Mouse (Mus musculus) lung, adult 2 months (tissue): ENCODE results near the gene Slain2. TPM values are rescaled to one million over a fixed set of nuclear protein-coding genes. Genes with fewer than 3 reads are reported as not detected.
"Not testable (repeated sequence)": the region's sequence is repeated elsewhere in the genome, so short reads cannot be mapped to it uniquely, and the experiment has no call there.

Experiments
- DNase-seq: peaks from one replicate; pipeline ENCODE4 v3.0.0; 2022
- H3K4me1 ChIP-seq: fragments of 200-500 bp; 2 replicates; pipeline ENCODE4 v1.6.1; 2011; ENCODE audit warnings: low read length; ENCODE audit not compliant: control insufficient read depth, insufficient read depth
- H3K4me3 ChIP-seq: fragments of 200-500 bp; replicated peaks from 2 replicates; pipeline ENCODE3; 2011; ENCODE audit warnings: low read depth, mild to moderate bottlenecking, control low read depth, low read length; ENCODE audit errors: extremely low read depth
- CTCF ChIP-seq: fragments of 200-500 bp; IDR thresholded peaks from 2 replicates; pipeline ENCODE4 v1.5.1; 2011; ENCODE audit warnings: mild to moderate bottlenecking, low read length, control low read depth; ENCODE audit not compliant: insufficient read depth
- POLR2A ChIP-seq: fragments of 200-500 bp; IDR thresholded peaks from 2 replicates; pipeline ENCODE4 v1.6.1; 2011; ENCODE audit warnings: low read depth, mild to moderate bottlenecking, control low read depth, low read length, borderline replicate concordance; ENCODE audit errors: extremely low read depth
- WGBS: fragments of 180-500 bp; shearing (Covaris S2); methylation state at CpG from one replicate; pipeline ENCODE4 v1.1.7; 2018; 5-methylcytosine and 5-hydroxymethylcytosine counted together
- polyA plus RNA-seq: library from polyadenylated mRNA; depleted of rRNA; stranded (reverse); fragments of >200 nt; gene quantifications from 2 replicates; pipeline ENCODE4 v1.2.3, GENCODE M21; 2012

The Slain2 gene
- polyA plus RNA-seq, 1 experiment: 35.1 TPM

DNA sequence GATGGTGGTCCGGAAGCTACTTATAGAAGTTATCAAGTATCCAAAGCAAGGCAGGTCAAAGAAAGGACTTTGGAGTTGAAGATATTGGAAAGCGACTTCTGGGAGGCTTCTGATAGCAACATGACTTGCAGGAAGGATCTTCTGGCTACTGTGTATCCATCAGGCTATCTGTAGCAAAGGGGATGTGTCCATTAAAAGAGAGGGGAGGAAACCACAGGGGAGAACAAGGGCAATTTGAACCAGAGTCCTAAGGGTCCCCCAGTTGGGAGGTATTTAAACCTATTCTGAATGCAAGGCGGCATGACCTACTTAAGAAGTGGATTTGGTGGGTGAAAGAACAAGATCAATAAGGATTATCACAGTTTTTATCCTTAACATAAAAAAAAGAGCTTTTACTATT is 2.8 kb upstream of the Slain2 start:
- WGBS: 95% methylated on average over 3 of the region's 3 CpGs
- no peak overlapping the region for H3K4me3 ChIP-seq
- H3K4me1 ChIP-seq: peaks cover 2% of the 10 kb centered on the region
- no peak for DNase-seq
- TF ChIP-seq CTCF (no peak), POLR2A (no peak)

DNA sequence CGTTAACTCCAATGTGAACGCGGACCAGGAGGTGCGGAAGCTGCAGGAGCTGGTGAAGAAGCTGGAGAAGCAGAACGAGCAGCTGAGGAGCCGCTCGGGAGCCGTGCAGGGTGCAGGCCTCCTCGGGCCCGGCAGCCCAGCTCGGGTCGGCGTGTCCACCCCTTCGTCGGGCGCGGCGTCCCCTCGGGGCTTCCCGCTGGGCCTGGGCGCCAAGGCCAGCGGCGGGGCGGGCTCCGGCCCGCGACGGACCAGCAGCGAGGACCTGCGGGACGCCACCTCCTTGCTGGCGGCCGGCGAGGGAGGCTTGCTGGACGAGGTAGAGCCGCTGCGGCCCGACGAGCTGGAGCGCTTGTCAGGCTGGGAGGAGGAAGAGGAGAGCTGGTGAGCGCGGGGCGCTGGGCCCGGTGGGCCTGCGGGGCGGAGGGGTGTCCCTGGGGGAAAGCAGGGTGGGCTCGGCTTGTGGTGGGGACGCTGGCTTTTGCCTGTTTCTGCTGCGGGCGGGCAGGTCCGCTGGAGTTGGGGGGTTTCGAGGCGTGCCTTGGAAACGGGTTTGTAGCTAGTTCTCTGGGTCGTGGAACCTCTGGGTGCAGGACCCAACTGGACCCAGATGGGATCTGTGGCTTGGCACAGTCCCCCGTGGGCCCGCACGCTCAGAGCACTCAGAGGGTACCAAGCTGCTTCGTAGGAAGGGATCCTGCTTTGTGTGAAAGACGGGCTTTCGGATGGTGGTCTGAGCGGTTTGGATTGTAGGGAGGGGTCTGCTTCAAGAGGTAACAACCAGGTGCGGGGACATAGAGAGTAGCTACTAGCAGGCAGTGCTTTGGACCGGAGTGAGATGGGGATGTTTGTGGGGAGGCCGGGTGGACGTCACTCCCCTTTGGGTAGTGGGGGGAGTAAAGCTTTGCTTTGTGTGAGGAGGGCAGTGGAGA is 793 bp downstream of the Slain2 start:
- peak overlapping the region; percentile 91 for H3K4me3 ChIP-seq
- H3K4me1 ChIP-seq: peaks cover 11% of the 10 kb centered on the region
- TF ChIP-seq CTCF (no peak), POLR2A (0 out of 2 replicates have a peak, but pooled peaks have one; percentile 21)
- no peak for DNase-seq
- under 1% methylated on average over 66 of the region's 66 CpGs for WGBS

DNA sequence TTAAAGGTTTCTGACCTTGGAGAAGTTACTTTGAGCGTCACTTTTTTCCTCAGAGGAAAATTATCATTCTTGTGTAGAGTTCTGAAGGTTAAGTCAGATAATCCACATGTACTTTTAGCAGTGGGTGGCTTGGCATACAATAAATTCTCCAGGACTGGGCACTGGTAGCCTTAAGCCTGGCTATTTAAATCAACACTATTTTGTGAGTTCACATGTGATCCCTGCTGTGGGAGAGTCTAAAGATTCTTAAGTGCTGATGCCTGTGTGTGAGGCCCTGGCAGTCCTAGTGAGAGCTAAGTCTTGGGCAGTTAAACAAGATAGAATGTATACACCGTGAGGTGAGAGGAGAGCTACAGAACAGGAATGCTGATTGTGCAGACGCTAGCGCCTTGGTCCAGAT is 1.9 kb downstream of the Slain2 start:
- Histone ChIP-seq H3K4me3 (peak overlapping the region; percentile 28), H3K4me1 (peaks cover 11% of the 10 kb centered on the region)
- 41% methylated on average over 4 of the region's 4 CpGs for WGBS
- no peak for DNase-seq
- TF ChIP-seq POLR2A: no peak

DNA sequence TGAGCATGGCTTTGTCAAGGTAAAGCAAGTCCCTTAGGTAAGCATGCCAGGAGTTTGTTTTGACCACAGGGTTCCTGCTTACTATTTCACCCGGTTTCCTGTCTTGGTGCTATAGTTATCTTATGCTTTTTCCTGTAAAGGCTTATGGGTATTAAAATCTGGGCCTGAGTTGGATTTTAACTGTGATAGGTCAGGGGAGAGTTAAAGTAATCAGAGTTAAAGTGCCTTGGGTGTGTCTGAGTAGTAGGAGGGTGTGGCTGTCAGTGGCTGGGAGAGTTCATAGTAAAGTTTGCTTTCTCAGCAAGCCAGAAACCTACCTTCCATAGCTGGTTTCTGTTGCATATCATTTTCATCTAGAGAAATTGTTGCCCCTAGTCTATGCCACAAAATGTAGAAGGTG is 2.7 kb downstream of the Slain2 start:
- no peak for TF ChIP-seq CTCF
- TF ChIP-seq POLR2A: no peak
- H3K4me3 ChIP-seq: no peak overlapping the region
- 7% methylated on average over 1 of the region's 1 CpGs for WGBS
- no peak for DNase-seq
- peaks cover 13% of the 10 kb centered on the region for H3K4me1 ChIP-seq

DNA sequence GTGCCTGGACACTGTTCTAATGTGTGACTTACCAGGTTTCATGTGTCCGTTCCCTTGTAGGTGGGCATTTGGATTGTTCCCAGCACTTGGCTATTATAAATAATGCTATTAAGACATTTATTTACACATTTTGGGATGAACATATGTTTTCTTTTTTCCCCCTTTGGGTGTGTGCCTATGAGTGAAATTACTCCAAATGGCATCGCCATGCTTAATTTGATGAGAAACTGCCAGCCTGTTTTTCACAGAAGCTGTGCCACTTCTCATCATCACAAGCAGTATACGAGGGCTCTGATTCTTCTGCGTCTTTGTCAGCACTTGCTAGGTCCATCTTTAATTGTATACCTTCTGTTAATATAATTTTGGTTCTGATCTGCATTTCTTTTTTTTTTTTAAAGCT is 6.3 kb downstream of the Slain2 start:
- TF ChIP-seq POLR2A: no peak
- no peak for TF ChIP-seq CTCF
- DNase-seq: no peak
- WGBS: 86% methylated on average over 4 of the region's 4 CpGs
- no peak overlapping the region for H3K4me3 ChIP-seq
- H3K4me1 ChIP-seq: peaks cover 23% of the 10 kb centered on the region

DNA sequence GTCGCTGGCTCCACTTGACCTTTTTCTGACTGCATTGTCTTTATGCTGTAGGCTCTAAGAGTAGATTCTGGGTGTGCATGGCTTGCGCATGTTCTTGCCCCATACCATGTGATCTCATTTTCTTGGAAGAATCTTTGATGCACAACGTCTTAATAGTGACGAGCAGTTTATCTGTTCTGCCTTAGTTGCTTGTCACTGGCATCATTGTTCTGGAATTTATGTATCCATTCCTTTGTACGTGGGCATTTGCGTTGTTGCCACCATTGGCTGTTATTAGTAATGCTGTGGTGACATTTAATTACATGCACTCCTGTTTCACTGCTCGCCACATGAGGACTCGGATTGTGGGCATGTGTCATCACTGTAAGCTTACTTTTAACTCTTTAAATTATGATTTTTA is 7.1 kb downstream of the Slain2 start:
- TF ChIP-seq POLR2A: no peak
- no peak for TF ChIP-seq CTCF
- no peak overlapping the region for H3K4me3 ChIP-seq
- H3K4me1 ChIP-seq: peaks cover 26% of the 10 kb centered on the region
- WGBS: 77% methylated on average over 8 of the region's 8 CpGs
- no peak for DNase-seq

DNA sequence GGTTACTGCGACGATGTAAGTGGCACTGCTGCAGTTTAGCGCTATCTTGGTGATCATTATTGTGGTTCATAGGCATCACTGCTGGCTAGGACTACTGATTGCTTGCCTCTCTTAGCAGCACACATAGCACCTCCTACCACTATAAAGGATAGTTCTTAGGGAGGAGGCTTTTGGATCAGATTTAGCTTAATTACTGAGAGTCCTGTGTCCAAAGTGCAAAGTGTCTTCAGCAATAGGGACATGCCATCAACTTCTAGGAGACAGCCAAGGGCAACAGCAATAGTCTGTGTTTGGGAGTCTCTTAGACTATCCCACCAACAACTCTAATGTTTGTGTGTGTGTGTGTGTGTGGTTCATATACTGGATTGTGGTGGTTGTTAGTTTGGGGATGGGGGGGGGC is 8.7 kb downstream of the Slain2 start:
- WGBS: 93% methylated on average over 3 of the region's 3 CpGs
- Histone ChIP-seq H3K4me3 (no peak overlapping the region), H3K4me1 (peaks cover 24% of the 10 kb centered on the region)
- no peak for DNase-seq
- TF ChIP-seq POLR2A (no peak), CTCF (no peak)

DNA sequence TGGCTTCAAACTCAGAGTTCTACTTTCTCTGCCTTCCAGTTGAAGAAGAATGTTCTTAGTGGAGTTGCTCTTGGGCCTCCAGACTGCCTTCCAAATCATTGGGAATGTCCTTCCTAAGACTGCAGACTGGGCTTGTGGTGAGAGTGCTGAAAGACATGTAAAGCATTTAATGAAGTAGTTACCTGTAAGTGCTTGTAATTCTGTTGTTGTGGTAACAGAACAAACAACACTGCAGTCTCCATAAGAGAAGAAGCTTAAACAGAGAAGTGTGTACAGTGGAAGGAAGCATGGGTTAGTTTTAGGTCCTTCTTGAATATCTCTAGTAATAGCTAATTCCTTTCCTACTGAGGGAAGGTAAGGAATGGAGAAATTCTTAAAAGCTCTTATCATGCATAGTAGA is 13.0 kb downstream of the Slain2 start:
- no peak overlapping the region for H3K4me3 ChIP-seq
- peaks cover 22% of the 10 kb centered on the region for H3K4me1 ChIP-seq
- TF ChIP-seq CTCF: no peak
- TF ChIP-seq POLR2A: no peak
- DNase-seq: no peak

DNA sequence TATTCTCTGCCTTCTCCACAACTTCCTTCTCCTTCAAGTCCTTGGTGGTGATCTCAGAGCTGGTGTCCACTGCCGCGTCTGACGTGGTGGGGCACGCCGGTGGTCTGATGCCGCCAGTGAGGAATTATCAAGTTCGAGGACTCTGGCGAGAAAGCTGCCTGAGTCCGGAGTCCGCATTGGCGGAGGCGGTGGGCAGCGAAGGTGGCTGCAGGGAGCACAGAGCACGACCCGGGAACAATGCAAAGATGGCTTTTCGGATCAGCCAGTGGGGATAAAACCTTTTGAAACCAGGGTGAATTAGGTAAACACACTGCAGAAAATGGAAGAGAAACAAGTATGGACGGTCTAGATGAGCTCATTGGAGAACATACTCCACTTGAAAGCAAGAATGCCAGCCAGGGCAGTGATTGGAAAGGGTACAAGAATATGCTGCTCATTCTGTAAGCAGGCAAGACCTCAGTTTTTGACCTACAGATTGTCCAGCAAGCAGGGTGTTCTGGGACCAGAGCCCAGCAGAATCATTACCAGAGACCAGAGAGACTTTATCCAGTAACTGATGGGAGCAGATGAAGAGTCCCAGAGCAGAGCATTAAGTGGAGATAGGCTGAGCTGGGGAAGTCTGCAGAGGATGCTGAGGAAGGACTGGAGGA is 19.0 kb downstream of the Slain2 start:
- TF ChIP-seq POLR2A (no peak), CTCF (no peak)
- H3K4me3 ChIP-seq: no peak overlapping the region
- 92% methylated on average over 17 of the region's 17 CpGs for WGBS
- H3K4me1 ChIP-seq: peaks cover 2% of the 10 kb centered on the region; the same call in 1 of the 2 replicates
- no peak for DNase-seq

DNA sequence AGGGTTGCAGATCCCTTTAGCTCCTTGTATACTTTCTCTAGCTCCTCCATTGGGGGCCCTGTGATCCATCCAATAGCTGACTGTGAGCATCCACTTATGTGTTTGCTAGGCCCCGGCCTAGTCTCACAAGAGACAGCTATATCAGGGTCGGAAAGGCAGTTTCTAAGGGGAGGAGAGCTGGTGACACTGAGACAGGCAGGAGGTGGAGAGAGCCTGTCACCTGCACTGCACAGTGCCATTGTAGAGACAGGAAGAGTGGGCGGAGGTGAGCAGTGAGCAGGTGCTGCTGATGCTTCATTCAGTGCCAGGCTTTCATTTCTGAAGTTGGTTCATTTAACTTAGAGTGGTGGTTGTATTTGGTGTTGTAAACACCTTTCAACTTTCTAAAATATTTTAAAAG is 24.3 kb downstream of the Slain2 start:
- not testable (repeated sequence) for H3K4me1 ChIP-seq, H3K4me3 ChIP-seq, DNase-seq
- WGBS: 91% methylated on average over 3 of the region's 3 CpGs

DNA sequence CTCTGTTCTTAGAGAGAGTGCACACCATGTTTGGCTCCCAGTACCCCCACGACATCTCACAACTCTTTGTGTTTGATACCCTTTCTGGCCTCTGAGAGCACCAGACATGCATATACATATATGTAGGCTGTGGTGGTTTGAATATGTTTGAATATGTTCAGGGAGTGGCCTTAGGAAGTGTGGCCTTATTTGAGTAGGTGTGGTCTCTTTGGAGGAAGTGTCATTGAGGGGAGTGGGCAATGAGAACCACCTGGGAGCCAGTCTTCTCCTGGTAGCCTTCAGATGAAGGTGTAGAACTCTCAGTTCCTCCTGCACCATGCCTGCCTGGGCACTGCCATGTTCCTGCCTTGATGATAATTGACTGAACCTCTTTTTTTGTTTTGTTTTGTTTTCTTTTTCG is 25.2 kb downstream of the Slain2 start:
- Histone ChIP-seq H3K4me1 (peaks cover 8% of the 10 kb centered on the region), H3K4me3 (no peak overlapping the region)
- DNase-seq: no peak
- TF ChIP-seq POLR2A (no peak), CTCF (no peak)
- WGBS: 96% methylated on average over 2 of the region's 2 CpGs
